Mouse (Mus musculus): ENCODE data around the gene Fam107a.

- TF ChIP-seq CTCF (IDR thresholded peaks at IDR 0.05; ENCODE audit: insufficient read depth, low read depth, low read length) = no peak
- TF ChIP-seq POLR2A (IDR thresholded peaks at IDR 0.05; ENCODE audit: insufficient read depth, low read depth, low read length) = no peak
Measured at GRCm38 (mm10) chr14:8313877-8314276, 3.9 kb downstream of the Fam107a start.
